Mouse (Mus musculus): ENCODE measurements around the gene Sema3e.

Sema3e gene

GRCm38 (mm10) chr5:14088100-14088499 is 63.0 kb downstream of the Sema3e start:
- no peak for DNase-seq

- DNase-seq: no peak
These were observed 65.0 kb downstream of the Sema3e start for GRCm38 (mm10) chr5:14089875-14090608.

- DNase-seq: no peak
These were observed 65.5 kb downstream of the Sema3e start for GRCm38 (mm10) chr5:14090609-14090969.

- DNase-seq: peak; percentile 4
These were observed 67.2 kb downstream of the Sema3e start for GRCm38 (mm10) chr5:14092262-14092776.

GRCm38 (mm10) chr5:14096196-14096595 is 71.1 kb downstream of the Sema3e start:
- no peak for DNase-seq

- no peak for DNase-seq
These were observed 73.6 kb downstream of the Sema3e start for GRCm38 (mm10) chr5:14098677-14099076.

- no peak for DNase-seq
These were observed 82.3 kb downstream of the Sema3e start for GRCm38 (mm10) chr5:14107365-14107764.

- no peak for DNase-seq
These were observed 83.9 kb downstream of the Sema3e start for GRCm38 (mm10) chr5:14109001-14109400.

GRCm38 (mm10) chr5:14111401-14111800 is 86.3 kb downstream of the Sema3e start:
- DNase-seq: no peak

GRCm38 (mm10) chr5:14121902-14122301 is 96.8 kb downstream of the Sema3e start:
- no peak for DNase-seq

GRCm38 (mm10) chr5:14126591-14126990 is 101.5 kb downstream of the Sema3e start:
- no peak for DNase-seq

- DNase-seq: no peak
These were observed 110.9 kb downstream of the Sema3e start for GRCm38 (mm10) chr5:14135929-14136328.

- DNase-seq: no peak
These were observed 113.6 kb downstream of the Sema3e start for GRCm38 (mm10) chr5:14138725-14139124.

GRCm38 (mm10) chr5:14162579-14162978 is 137.5 kb downstream of the Sema3e start:
- no peak for DNase-seq

- no peak for DNase-seq
These were observed 138.2 kb downstream of the Sema3e start for GRCm38 (mm10) chr5:14163280-14163679.

GRCm38 (mm10) chr5:14167776-14168175 is 142.7 kb downstream of the Sema3e start:
- DNase-seq: no peak

- no peak for DNase-seq
These were observed 148.5 kb downstream of the Sema3e start for GRCm38 (mm10) chr5:14173355-14174183.

- no peak for DNase-seq
These were observed 155.5 kb downstream of the Sema3e start for GRCm38 (mm10) chr5:14180571-14180970.

- DNase-seq: no peak
These were observed 157.1 kb downstream of the Sema3e start for GRCm38 (mm10) chr5:14182156-14182555.

- DNase-seq: no peak
These were observed 170.2 kb downstream of the Sema3e start for GRCm38 (mm10) chr5:14195172-14195819.

- DNase-seq: no peak
These were observed 173.4 kb downstream of the Sema3e start for GRCm38 (mm10) chr5:14198344-14199040.

GRCm38 (mm10) chr5:14206794-14207193 is 181.7 kb downstream of the Sema3e start:
- DNase-seq: no peak

- DNase-seq: no peak
These were observed 184.9 kb downstream of the Sema3e start for GRCm38 (mm10) chr5:14209962-14210361.

All from cerebellum, adult 11-12 months (tissue).